27 mouse cellular contexts compared by ENCODE assay signal in the genomic region with DNA sequence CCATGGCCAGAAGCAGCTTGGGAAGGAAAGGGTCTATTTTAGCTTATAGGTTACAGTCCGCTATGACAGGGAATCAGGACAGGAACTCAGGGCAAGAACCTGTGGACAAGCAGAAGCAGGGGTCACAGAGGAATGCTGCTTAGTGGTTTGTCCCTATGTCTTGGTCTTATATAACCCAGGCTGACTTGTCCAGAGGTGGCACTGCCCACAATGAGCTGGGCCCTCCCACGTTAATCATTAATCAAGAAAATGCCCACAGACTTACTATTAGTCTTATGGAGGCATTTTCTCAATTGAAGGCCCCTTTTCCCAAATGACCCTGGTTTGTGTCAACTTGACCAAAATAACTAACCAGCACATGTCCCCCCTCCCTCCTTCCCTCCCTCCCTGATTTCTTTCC. TPM values are rescaled to one million over a fixed set of nuclear protein-coding genes. Genes with fewer than 3 reads are reported as not detected.
DNase-seq lines count a peak whose midpoint lies in the region; ATAC-seq and TF ChIP-seq lines count a peak whose summit lies in the region.
"Had no signal": no experiment of that assay in that cellular context is flagged by ENCODE, and none has a peak within 500 bp of the region (broad histone marks: within the 10 kb centered on the region; RNA-seq: fewer than 3 reads in every experiment).

No protein-coding gene starts in this region.

- no peak for TF ChIP-seq CTCF in cortical plate, adult 2 months (IDR thresholded peaks at IDR 0.05; ENCODE audit: extremely low read depth, insufficient read depth, low read length)

- H3K36me3 ChIP-seq in kidney, embryonic 16.5 days (ENCODE audit: insufficient read depth, low read length): no peaks in the 10 kb centered on the region
- no peaks in the 10 kb centered on the region for H3K36me3 ChIP-seq in hindbrain, embryonic 16.5 days (ENCODE audit: control insufficient read depth, insufficient read depth, low read length)
- H3K36me3 ChIP-seq: hindbrain, embryonic 13.5 days had no signal

- no peak for TF ChIP-seq POLR2A in cortical plate, adult 2 months (IDR thresholded peaks at IDR 0.05; ENCODE audit: extremely low read depth, insufficient read depth, low read length)

- DNase-seq in kidney, adult 18-20 months: peak; percentile 64
- peak; percentile 91 for DNase-seq in kidney, adult 9 months
- DNase-seq in kidney, postnatal 36 days: peak; percentile 72 to 89
- DNase-seq in cerebellum, postnatal 10 days: no peak
- DNase-seq: adrenal gland, postnatal 14 days; cerebellum, adult 11 months; cerebellum, postnatal 14 days; gastrocnemius, postnatal 25 days; heart, adult 18-20 months; heart, postnatal 4 days; left cerebral cortex, postnatal 4 days; lung, adult 2 months; lung, postnatal 10 days; midbrain, embryonic 14.5 days; right cerebral cortex, postnatal 4 days; thymus, postnatal 4 days had no signal

- peaks cover 18% of the 10 kb centered on the region for H3K27me3 ChIP-seq in kidney, embryonic 16.5 days (ENCODE audit: insufficient read depth, low read length)
- H3K27me3 ChIP-seq in hindbrain, embryonic 16.5 days (replicated peaks; ENCODE audit: control insufficient read depth, insufficient read depth, low read length): peaks cover 6% of the 10 kb centered on the region

- H3K9me3 ChIP-seq in kidney, embryonic 16.5 days (ENCODE audit: low read length): no peaks in the 10 kb centered on the region
- H3K9me3 ChIP-seq in hindbrain, embryonic 16.5 days (ENCODE audit: control insufficient read depth, low read length): no peaks in the 10 kb centered on the region
- H3K9me3 ChIP-seq: forebrain, embryonic 13.5 days; hindbrain, embryonic 13.5 days had no signal

- WGBS in kidney, embryonic 16.5 days: 85% methylated on average over 2 of the region's 2 CpGs
- WGBS in hindbrain, embryonic 16.5 days: 83% methylated on average over 2 of the region's 2 CpGs

- H3K4me3 ChIP-seq in kidney, embryonic 16.5 days (ENCODE audit: low read length): no peak overlapping the region
- H3K4me3 ChIP-seq in cortical plate, adult 2 months (ENCODE audit: insufficient read depth, low read length): peak overlapping the region; percentile 96
- H3K4me3 ChIP-seq in hindbrain, embryonic 16.5 days (ENCODE audit: low read length): no peak overlapping the region
- H3K4me3 ChIP-seq: forebrain, embryonic 13.5 days; hindbrain, embryonic 13.5 days; layer of hippocampus, adult 2 months had no signal

- ATAC-seq in kidney, embryonic 16.5 days (ENCODE audit: low FRiP score, low TSS enrichment): no peak
- ATAC-seq in hindbrain, embryonic 16.5 days: no peak
- ATAC-seq: CD4-positive, CD25-positive, alpha-beta regulatory T cell, adult 4 months; forebrain, embryonic 13.5 days; intestine, postnatal 0 days had no signal

- H3K4me1 ChIP-seq in kidney, embryonic 16.5 days (ENCODE audit: insufficient read depth, low read length): peaks cover 8% of the 10 kb centered on the region
- H3K4me1 ChIP-seq in cortical plate, adult 2 months (ENCODE audit: control insufficient read depth, insufficient read depth, low read length): no peaks in the 10 kb centered on the region
- H3K4me1 ChIP-seq in hindbrain, embryonic 16.5 days (ENCODE audit: control insufficient read depth, insufficient read depth, low read depth, low read length): no peaks in the 10 kb centered on the region

- no peak overlapping the region for H3K4me2 ChIP-seq in kidney, embryonic 16.5 days (replicated peaks; ENCODE audit: low read depth, low read length)
- H3K4me2 ChIP-seq in hindbrain, embryonic 16.5 days (ENCODE audit: low read length): no peak overlapping the region; the same call in 1 of the 2 replicates
- H3K4me2 ChIP-seq: forebrain, embryonic 13.5 days; heart, embryonic 11.5 days had no signal

- H3K27ac ChIP-seq in kidney, embryonic 16.5 days (ENCODE audit: low read length): no peak overlapping the region
- no peak overlapping the region for H3K27ac ChIP-seq in cortical plate, adult 2 months (ENCODE audit: insufficient read depth, low read length)
- no peak overlapping the region for H3K27ac ChIP-seq in hindbrain, embryonic 16.5 days (ENCODE audit: low read depth, low read length)
- H3K27ac ChIP-seq: forebrain, embryonic 13.5 days; hindbrain, embryonic 13.5 days; layer of hippocampus, adult 2 months; liver, embryonic 14.5 days; macrophage had no signal

- no peak overlapping the region for H3K9ac ChIP-seq in kidney, embryonic 16.5 days (replicated peaks; ENCODE audit: low read length)
- no peak overlapping the region for H3K9ac ChIP-seq in hindbrain, embryonic 16.5 days (ENCODE audit: low read depth, low read length)
- H3K9ac ChIP-seq: forebrain, embryonic 13.5 days; hindbrain, embryonic 13.5 days; liver, embryonic 14.5 days had no signal

RNA-seq across cellular contexts. Expression of gene Dclk3, which starts 2.3 kb away (rescaled TPM):
- 5.4 and 6.0 TPM in 2 replicates for polyA plus RNA-seq in kidney, embryonic 16.5 days (2015; fragmentation: Nextera tagmentation; extraction: Ambion mirVana)
- polyA plus RNA-seq in cortical plate, adult 2 months (2012; rRNA removed): 24.8 and 28.7 TPM in 2 replicates
- 6.8 and 8.0 TPM in 2 replicates for polyA plus RNA-seq in hindbrain, embryonic 16.5 days (2015; fragmentation: Nextera tagmentation; extraction: Ambion mirVana)
- polyA plus RNA-seq: CD4-positive, CD25-positive, alpha-beta regulatory T cell, adult 4 months; macrophage had no signal

Comparison
In these comparisons a context has a peak if more than half of its experiments do, and no peak if none do; other contexts are left out.
1. DNase-seq: peak in kidney, adult 18-20 months (single experiment), kidney, adult 9 months (single experiment) and kidney, postnatal 36 days (2 of 2); none in cerebellum, postnatal 10 days (0 of 2).